Mouse (Mus musculus): ENCODE results near the gene Furin. TPM values are rescaled to one million over a fixed set of nuclear protein-coding genes. Genes with fewer than 3 reads are reported as not detected.

Furin gene
- polyA plus RNA-seq, 1 experiment, result 117 TPM

- H3K4me1 ChIP-seq (ENCODE audit: control insufficient read depth, insufficient read depth, insufficient read length, low read length), result peaks cover 5% of the 10 kb centered on the region
- 92% methylated on average over 11 of the region's 11 CpGs for WGBS
- H3K27me3 ChIP-seq (ENCODE audit: control insufficient read depth, insufficient read depth, low read length), result no peaks in the 10 kb centered on the region
- TF ChIP-seq CTCF (IDR thresholded peaks at IDR 0.05; ENCODE audit: extremely low read depth, insufficient read length, insufficient replicate concordance, low read depth, low read length) (no peak), POLR2A (IDR thresholded peaks at IDR 0.05; ENCODE audit: low read depth, low read length) (no peak)
- H3K4me3 ChIP-seq (ENCODE audit: low read depth, low read length), result no peak overlapping the region
- no peaks in the 10 kb centered on the region for H3K36me3 ChIP-seq (ENCODE audit: control insufficient read depth, insufficient read depth, low read length)
- no peak overlapping the region for H3K27ac ChIP-seq (ENCODE audit: insufficient read depth, low read depth, low read length)
Observed at GRCm38 (mm10) chr7:80441986-80442904, 37.0 kb upstream of the Furin start.

GRCm38 (mm10) chr7:80440685-80441084 lies 35.4 kb upstream of the Furin start:
- Histone ChIP-seq H3K4me3 (ENCODE audit: low read depth, low read length) (no peak overlapping the region), H3K36me3 (ENCODE audit: control insufficient read depth, insufficient read depth, low read length) (no peaks in the 10 kb centered on the region), H3K4me1 (ENCODE audit: control insufficient read depth, insufficient read depth, insufficient read length, low read length) (peaks cover 10% of the 10 kb centered on the region), H3K27me3 (ENCODE audit: control insufficient read depth, insufficient read depth, low read length) (no peaks in the 10 kb centered on the region), H3K27ac (ENCODE audit: insufficient read depth, low read depth, low read length) (no peak overlapping the region)
- WGBS, result 23% methylated on average over 4 of the region's 4 CpGs
- no peak for TF ChIP-seq CTCF (IDR thresholded peaks at IDR 0.05; ENCODE audit: extremely low read depth, insufficient read length, insufficient replicate concordance, low read depth, low read length)
- no peak for TF ChIP-seq POLR2A (IDR thresholded peaks at IDR 0.05; ENCODE audit: low read depth, low read length)

GRCm38 (mm10) chr7:80439789-80440488 lies 34.7 kb upstream of the Furin start:
- Histone ChIP-seq H3K4me3 (ENCODE audit: low read depth, low read length) (no peak overlapping the region), H3K27me3 (ENCODE audit: control insufficient read depth, insufficient read depth, low read length) (no peaks in the 10 kb centered on the region), H3K27ac (ENCODE audit: insufficient read depth, low read depth, low read length) (no peak overlapping the region), H3K36me3 (ENCODE audit: control insufficient read depth, insufficient read depth, low read length) (no peaks in the 10 kb centered on the region), H3K4me1 (ENCODE audit: control insufficient read depth, insufficient read depth, insufficient read length, low read length) (peaks cover 9% of the 10 kb centered on the region)
- WGBS, result 85% methylated on average over 10 of the region's 10 CpGs
- no peak for TF ChIP-seq CTCF (IDR thresholded peaks at IDR 0.05; ENCODE audit: extremely low read depth, insufficient read length, insufficient replicate concordance, low read depth, low read length)
- TF ChIP-seq POLR2A (IDR thresholded peaks at IDR 0.05; ENCODE audit: low read depth, low read length), result no peak

GRCm38 (mm10) chr7:80439032-80439760 lies 34.0 kb upstream of the Furin start:
- 58% methylated on average over 15 of the region's 15 CpGs for WGBS

GRCm38 (mm10) chr7:80436571-80436970 lies 31.3 kb upstream of the Furin start:
- Histone ChIP-seq H3K27ac (ENCODE audit: insufficient read depth, low read depth, low read length) (0 out of 2 replicates have a peak overlapping the region, but pooled peaks have one; percentile 10), H3K4me3 (ENCODE audit: low read depth, low read length) (no peak overlapping the region), H3K4me1 (ENCODE audit: control insufficient read depth, insufficient read depth, insufficient read length, low read length) (peaks cover 6% of the 10 kb centered on the region), H3K27me3 (ENCODE audit: control insufficient read depth, insufficient read depth, low read length) (no peaks in the 10 kb centered on the region), H3K36me3 (ENCODE audit: control insufficient read depth, insufficient read depth, low read length) (no peaks in the 10 kb centered on the region)
- TF ChIP-seq CTCF (IDR thresholded peaks at IDR 0.05; ENCODE audit: extremely low read depth, insufficient read length, insufficient replicate concordance, low read depth, low read length), result no peak
- TF ChIP-seq POLR2A (IDR thresholded peaks at IDR 0.05; ENCODE audit: low read depth, low read length), result no peak
- WGBS, result 68% methylated on average over 7 of the region's 7 CpGs

More at GRCm38 (mm10) chr7:80439032-80439760, 34.0 kb upstream of the Furin start:
- Histone ChIP-seq H3K36me3 (ENCODE audit: control insufficient read depth, insufficient read depth, low read length) (no peaks in the 10 kb centered on the region), H3K4me1 (ENCODE audit: control insufficient read depth, insufficient read depth, insufficient read length, low read length) (peaks cover 6% of the 10 kb centered on the region), H3K27me3 (ENCODE audit: control insufficient read depth, insufficient read depth, low read length) (no peaks in the 10 kb centered on the region), H3K4me3 (ENCODE audit: low read depth, low read length) (no peak overlapping the region), H3K27ac (ENCODE audit: insufficient read depth, low read depth, low read length) (no peak overlapping the region)
- TF ChIP-seq CTCF (IDR thresholded peaks at IDR 0.05; ENCODE audit: extremely low read depth, insufficient read length, insufficient replicate concordance, low read depth, low read length) (no peak), POLR2A (IDR thresholded peaks at IDR 0.05; ENCODE audit: low read depth, low read length) (no peak)

GRCm38 (mm10) chr7:80435594-80435993 lies 30.4 kb upstream of the Furin start:
- 54% methylated on average over 3 of the region's 3 CpGs for WGBS
- Histone ChIP-seq H3K4me3 (ENCODE audit: low read depth, low read length) (no peak overlapping the region), H3K27me3 (ENCODE audit: control insufficient read depth, insufficient read depth, low read length) (no peaks in the 10 kb centered on the region), H3K4me1 (ENCODE audit: control insufficient read depth, insufficient read depth, insufficient read length, low read length) (peaks cover 6% of the 10 kb centered on the region), H3K27ac (ENCODE audit: insufficient read depth, low read depth, low read length) (peak overlapping the region; percentile 21; the same call in 1 of the 2 replicates), H3K36me3 (ENCODE audit: control insufficient read depth, insufficient read depth, low read length) (no peaks in the 10 kb centered on the region)
- no peak for TF ChIP-seq POLR2A (IDR thresholded peaks at IDR 0.05; ENCODE audit: low read depth, low read length)
- no peak for TF ChIP-seq CTCF (IDR thresholded peaks at IDR 0.05; ENCODE audit: extremely low read depth, insufficient read length, insufficient replicate concordance, low read depth, low read length)

Measured in small intestine, adult 2 months (tissue).